Mouse (Mus musculus) cerebellum, adult 8-10 months (tissue): ENCODE results near the gene Gm20075.
"Not testable (repeated sequence)": the region's sequence is repeated elsewhere in the genome, so short reads cannot be mapped to it uniquely, and the experiment has no call there.

Experiments
- DNase-seq: peaks from one replicate; pipeline ENCODE4 v3.0.0; 2022

Gm20075 gene

DNA sequence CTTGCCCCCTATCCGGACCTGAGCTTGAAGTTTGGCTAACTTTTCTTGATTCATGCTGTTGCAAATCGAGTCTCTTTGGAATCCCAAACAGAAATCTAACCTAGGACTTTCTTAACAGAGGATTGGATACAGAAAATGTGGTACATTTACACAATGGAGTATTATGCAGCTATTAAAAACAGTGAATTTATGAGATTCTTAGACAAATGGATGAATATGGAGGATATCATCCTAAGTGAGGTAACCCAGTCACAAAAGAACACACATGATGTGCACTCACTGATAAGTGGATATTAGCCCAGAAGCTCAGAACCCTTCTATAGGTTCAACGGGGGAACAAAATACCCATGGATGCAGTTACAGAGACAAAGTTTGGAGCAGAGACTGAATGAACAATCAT, at the start of gene Gm20075:
Gene Gm20075 (minus strand): TSS at position 101 of the 400 bp plus-strand sequence.
- not testable (repeated sequence) for DNase-seq

DNA sequence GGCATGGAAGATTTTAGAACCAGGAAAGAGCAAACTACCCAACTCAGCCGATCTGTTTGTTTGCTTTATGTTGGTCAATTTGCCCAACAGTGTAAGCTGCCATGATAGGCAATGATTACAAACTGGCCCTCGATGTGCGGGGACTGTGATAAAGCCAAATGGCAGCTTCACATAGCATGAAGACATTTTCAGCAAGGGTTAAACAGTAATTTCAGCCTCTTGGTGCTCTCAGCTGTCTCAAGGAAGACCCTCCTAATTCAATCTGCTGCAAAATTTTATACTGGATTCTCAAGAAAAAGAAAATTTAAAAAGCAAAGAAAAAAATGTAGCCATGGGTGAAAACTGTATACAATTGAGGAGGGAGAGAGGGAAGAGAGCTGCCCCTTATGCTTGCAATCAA, 47.9 kb upstream of the Gm20075 start:
- DNase-seq = no peak

DNA sequence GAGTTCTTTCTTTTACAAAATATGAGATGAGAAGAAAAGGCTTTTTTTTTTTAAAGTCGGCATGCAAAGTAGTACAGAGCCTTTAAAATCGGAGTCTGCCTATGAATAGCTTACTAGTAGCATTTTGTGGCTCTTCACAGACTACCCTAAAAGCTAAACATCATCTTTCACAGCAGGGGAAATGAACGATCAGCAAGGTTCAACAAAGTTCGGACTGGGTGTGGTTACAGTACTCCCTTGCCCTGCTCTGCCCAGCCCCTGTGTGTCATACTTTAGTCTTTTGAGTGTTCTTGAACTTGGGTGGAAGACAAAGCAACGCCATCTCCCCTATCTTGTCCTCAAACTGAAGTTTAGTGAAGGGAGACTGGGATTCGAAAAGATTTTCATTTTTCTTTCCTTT, 45.5 kb upstream of the Gm20075 start:
- DNase-seq = no peak

DNA sequence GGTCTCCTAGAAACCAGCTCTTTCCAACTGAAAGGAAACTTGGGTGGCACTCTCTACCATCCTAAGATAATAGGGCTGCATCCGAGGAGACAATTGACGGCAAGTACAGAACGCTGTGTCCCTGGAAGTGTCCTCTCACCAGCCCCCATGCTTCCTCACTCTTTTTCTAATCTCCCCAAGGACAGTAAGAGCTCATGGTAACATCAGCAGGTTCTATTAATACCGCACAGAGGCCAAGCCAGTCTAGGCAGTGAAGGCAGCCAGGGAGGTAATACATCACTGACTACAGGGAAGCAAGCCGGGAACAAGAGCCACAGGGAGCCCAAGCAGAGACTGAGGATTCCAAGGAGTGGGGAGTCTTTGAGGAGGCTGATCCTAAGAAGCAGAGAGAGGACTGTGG, 43.8 kb upstream of the Gm20075 start:
- DNase-seq = no peak

DNA sequence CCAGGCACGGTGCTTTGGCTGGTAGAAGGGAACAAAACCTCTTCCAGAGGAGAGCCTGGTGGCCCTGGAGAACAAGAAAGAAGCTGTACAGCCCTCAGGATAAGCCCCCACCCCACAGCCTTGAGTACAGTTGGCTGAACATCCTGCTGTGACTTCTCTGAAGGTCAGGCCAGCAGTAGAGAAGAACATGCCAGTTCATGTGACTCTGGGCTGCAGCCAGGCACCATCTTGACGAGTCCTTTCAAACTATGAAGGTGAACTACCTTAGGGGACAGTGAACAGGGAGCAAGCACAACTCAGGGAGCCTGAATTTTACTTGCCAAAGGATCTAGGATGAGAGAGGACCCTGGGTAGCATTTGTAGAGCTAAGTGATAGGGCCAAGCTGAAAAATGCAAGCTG, 31.5 kb upstream of the Gm20075 start:
- DNase-seq = no peak

DNA sequence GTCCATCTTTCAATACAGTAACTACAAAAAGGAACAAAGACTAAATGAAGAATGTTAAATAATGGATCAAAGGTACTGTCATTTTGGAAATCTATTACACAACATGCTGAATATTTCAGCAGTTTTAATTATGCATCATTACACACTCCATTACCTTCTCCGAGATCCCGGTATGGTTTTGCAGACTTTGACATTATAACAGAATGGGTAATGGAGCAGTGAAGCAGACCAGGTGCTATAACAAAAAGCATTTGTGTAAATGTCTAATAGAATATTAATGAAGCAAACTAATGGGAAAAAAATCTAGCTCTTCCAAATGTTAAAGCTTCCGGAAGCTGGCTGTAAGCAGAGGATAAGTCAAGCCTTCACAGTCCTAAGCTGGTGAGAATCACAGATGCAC, 29.6 kb upstream of the Gm20075 start:
- DNase-seq = no peak

DNA sequence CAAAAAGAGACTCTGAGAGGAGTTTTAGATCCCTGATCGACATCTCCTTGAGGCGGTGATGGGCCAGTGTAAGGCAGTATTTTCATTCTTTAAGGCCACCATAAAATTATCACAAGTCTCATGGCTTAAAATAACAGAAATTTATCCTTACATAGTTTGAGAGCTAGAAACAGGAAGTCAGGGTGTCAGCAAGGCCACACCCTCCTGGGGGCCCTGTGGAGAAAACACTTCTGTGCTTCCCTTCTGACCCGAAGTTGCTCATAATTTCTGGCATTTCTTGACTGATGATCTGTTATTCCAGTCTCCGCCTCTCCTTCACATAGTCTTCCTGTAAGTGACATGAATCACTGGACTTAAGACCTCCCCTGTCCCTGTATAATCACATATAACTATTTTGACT, 25.2 kb upstream of the Gm20075 start:
- DNase-seq = no peak

DNA sequence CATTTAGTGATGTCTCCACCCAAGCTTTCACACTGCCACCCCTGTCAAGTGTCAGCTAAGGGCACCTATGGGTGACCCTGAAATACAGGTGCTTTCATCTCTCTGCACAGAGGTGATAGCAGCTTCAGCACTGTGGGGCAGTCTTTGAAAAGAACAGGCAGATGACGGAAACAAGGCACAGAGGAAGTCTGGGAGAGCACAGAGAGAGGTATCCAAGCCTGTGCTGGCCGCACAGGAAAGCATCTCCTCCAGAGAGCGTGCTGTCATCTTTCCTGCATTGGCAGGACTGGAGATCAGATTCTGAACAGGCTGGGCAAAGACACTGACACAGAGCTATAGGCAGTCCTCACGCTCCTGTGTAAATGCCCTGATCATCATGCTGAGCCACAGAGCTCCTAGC, 9.8 kb upstream of the Gm20075 start:
- no peak for DNase-seq

DNA sequence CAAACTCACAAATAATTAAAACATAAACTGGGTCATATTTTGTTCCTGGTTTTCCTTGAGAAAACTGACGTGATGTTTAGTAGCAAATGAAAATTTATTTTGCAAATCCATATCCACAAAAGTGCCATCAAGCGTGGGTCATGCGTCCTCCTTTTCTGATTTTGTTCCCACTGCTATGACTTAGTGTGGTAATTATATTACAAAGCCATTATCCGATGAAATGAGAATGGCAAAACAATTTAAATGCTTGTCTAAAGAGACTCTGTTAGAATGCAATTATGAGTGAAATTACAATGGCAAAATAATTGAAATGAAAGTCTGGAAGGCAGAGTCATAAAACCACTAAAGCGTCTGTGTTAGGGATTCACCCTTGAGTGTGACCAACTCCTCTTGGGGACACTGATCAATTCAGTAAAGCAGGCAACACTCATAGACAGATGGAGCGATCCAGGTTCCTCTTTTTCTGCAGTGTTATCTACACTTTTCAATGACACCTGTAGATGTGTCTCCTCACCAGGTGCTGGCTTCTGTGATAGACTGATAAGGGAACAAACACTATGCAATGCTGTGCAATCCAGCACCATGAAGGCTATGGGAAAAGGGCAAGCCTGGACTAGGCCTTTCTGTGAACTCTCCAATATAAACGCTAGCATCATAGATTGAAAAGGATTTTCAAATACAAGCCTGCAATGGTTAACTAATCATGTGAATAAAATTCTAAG, 4.6 kb upstream of the Gm20075 start:
- DNase-seq = no peak

DNA sequence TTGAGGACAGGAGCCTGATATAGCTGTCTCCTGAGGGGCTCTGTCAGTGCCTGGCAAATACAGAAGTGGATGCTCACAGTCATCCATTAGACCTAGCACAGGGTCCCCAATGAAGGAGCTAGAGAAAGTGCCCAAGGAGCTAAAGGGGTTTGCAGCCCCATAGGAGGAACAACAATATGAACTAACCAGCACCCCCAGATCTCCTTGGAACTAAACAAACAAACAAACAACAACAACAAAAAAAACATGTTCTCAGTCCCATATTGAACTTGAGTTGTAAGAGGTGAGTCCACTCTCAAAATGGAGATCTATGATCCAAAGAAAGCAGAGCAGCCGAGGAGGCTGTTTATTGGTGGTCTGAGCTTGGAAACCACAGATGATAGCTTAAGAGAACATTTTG, 578 bp upstream of the Gm20075 start, which contains the start of gene Gm17190:
Gene Gm17190 (plus strand): TSS at position 301 of the 400 bp plus-strand sequence.
- DNase-seq = not testable (repeated sequence)

DNA sequence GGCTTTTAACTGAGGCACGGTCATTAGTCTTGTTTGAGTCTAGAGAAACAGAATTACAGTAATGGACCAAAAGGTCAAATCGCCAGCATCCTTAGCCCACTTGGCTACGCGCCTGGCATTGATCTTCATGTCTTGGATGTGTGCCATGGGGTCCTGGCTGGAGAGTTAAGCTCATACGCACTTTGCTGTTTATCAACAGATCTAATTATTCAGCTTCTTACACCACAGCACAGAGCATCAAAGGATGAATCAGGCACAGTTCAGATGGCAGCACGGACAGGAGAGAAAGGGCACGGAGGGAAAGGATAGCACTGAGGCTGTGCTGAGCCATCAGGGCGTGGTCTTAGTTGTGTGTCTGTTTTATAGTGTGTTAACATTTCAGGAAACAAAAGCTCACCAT, 7.6 kb downstream of the Gm20075 start:
- no peak for DNase-seq

DNA sequence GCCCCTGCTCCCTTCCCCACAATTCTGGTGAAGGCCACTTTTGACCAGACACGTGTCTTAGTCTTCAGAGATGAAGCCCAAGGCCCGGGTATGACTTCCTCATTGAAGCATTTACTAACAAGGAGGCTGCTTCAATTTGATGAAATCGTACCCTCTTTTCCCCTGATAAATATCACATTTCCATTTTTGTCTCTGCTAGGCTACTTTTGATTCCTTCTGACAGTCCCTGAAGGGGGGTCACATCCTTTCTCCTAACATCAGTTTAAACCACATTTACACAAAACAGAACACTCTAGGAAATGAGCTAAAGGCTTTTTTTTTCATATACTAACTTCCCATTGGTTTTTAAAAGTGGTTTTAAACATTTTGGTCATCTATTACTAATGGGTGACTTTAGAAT, 28.4 kb downstream of the Gm20075 start:
- DNase-seq = no peak

DNA sequence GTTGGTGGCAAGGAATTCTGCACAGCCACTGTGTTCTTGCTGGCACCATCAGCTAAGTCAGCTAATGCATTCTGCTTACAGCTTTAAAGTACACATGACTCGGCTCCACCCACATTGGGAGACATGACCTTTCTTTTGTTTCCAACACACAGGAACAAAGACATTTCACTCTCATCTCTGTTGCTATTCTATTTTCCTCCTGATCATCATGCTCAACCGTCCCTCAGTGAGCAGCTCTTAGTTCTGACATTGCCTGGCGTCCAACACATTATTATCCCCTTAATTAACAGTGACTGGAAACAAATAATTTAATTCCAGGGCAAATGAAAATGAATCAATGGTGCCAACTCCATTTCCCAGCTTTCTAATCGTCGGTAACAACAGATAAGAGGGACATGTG, 35.8 kb downstream of the Gm20075 start:
- no peak for DNase-seq

DNA sequence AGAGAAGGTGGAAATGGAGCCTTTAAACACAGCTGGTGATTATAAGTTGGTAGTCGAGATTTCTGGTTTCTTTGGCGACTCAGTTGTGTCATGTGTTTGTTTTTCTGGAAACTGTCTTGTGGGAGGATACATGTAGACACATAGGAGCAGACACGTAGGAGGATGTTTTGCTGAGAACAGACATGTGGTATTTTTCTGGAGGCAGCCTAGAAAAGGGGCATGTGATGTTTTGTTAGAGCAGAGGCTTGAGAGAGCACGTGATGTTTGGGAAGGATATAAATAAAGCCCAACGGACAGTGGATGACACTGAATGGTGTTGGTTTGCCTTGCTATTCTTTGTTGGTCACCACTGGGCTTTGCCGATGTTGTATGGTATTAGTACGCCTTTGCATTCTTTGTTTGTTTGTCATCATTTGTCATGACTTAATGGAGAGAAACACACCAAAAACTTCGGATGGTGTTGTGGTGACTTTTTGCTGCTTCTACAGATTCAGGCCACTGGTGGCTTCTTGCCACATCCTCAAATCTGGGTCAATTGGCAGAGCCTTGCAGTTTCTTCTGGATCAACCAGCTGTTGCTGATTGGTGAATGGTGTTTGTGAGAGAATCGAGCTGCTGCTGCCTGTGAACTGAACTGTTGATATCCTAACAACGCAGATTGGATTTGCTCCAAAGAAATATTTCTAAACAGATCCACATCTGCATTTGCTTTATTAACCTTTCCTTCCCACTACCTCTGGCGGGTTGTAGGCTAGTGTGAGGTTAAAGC, 40.7 kb downstream of the Gm20075 start:
- DNase-seq = no peak

DNA sequence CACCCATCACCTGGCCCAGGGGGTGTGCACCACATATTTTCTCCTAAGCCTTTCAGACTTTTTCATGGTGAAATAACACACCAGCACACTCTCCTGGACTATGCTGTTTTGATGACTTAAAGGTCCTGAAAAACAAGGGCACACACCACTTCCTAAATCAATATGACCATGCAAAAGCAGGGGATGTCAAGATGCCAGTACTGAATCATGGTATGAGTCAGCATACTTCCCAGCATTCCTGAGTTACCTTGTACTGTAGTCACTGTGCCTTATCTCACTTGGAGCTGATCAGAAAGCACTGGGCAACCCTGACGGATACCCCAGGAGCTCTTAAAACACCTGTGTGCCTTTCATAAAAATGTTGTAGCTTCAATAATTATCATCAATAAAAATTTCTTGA, 41.6 kb downstream of the Gm20075 start:
- DNase-seq = no peak

DNA sequence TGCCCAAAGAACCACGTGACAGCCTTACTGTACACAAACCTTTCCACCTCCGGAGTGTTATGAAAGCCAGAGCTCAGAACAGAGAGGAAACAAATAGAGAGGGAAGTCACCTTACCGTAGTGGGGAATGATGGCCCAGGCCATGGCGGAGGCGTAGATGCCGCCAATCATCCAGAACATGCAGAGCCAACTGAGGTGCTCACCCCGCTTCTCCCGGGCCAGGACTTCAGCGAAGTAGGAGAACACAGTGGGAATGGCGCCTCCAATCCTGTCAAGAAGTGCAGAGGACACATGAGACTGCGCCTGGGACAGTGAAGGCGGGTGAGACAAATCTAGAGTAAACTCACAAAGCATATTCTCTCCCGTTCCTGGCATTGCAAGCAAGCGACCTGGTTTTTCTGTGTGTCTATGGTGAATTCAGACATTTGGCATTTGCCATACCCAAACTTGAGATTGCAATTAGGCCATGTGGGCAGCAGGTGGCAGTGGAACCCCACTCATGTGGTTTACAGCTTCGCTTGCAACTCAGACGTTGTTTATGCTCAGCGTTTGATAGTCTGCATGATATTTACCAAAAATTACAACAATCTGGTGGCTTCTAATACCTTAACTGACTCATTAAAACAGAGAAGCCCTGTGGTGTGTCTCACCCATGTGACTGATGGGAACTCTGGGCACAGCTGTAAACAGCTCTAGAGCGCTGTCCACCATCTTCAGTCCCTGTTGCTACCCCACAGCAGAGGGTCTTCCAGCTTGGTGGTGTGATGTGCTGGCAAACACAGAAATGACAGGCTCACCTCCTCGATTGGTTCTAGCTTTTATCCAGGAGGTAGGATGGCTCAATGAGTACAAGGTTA, 50.6 kb downstream of the Gm20075 start:
- DNase-seq = peak; percentile 25
